Mouse (Mus musculus): ENCODE results near the gene Calcoco1. TPM values are rescaled to one million over a fixed set of nuclear protein-coding genes. Genes with fewer than 3 reads are reported as not detected.
A peak's percentile ranks its signal among the peaks of the same experiment; 100 is the strongest.
"Not testable (repeated sequence)": the region's sequence is repeated elsewhere in the genome, so short reads cannot be mapped to it uniquely, and the experiment has no call there.

The Calcoco1 gene
- polyA plus RNA-seq, 1 experiment from 2014 or later, result 26.0 TPM

DNA sequence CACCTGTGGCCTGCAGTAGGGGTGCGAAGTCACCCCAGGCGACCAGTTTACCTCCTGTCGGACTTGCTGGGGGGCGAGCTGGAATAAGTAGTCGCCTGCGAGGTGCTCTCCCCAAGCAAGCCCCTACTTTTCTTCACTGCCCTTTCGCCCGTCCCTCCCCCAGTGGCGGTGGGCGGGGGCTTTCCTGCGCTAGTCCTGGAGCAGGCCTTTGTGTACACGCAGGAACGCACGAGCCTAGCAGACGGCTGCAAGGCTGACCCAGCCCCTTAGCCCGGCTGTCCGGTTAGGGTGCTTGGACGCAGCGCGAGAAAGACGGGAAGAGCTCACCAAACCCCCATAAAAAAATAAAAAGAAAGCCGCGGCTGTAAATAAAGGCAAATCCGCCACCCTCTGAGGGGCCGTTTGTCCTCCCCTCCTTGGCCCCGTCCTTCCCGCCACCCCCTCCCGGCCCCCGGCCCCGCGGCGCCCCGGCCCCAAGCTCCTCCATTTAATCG is 50.2 kb downstream of the Calcoco1 start:
- whole genome bisulfite sequencing, result under 1% methylated on average over 34 of the region's 34 CpGs
- Histone ChIP-seq H3K27me3 (ENCODE audit: low read depth, poor library complexity, severe bottlenecking) (no peaks in the 10 kb centered on the region), H3K4me3 (peak overlapping the region; percentile 84), H3K4me1 (peaks cover 52% of the 10 kb centered on the region), H3K27ac (replicated peaks) (peak overlapping the region; percentile 100), H3K36me3 (peaks cover 27% of the 10 kb centered on the region), H3K9me3 (replicated peaks) (no peaks in the 10 kb centered on the region)
- DNase-seq (ENCODE audit: low spot score), result peak; percentile 91

DNA sequence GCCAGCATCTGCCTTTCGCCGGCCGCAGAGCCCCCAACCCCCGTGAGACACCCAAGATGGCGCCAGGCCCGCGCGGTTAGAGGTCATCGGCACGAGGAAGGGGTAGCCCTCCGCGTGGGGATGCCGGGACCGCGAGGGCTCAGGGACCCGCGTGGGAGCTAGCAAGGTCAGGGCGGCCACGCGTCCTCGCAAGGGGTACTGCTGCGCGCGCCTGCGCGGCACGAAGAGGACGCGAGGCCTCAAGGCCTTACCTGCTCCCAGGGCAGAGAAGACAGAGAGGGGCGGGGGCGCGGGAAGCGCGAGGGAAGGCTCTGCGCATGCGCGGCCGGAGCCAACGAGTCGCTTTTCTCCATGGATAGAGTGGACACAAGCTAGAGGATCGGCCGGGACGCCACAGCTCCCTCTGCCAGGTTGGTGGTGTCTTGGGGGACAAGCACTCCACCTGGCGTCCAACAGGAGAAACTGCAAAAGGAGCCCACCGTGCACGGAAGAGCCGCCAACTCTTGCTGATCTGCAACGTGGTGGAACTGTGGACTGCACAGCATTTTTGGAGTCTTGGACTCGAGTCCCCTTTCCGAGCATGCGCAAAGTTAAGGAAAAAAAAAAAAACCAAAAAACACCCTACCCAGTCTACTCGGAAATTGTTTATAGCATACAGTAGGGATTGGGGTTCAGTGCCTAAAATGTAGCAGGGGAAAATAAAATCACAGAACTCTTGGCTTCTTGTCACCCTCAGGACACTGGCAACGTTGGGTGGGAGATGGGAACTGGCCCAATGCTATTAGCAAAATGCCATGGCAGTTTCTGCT is 51.0 kb downstream of the Calcoco1 start:
- H3K4me3 ChIP-seq, result peak overlapping the region; percentile 84
- peak overlapping the region; percentile 100 for H3K27ac ChIP-seq (replicated peaks)
- peaks cover 35% of the 10 kb centered on the region for H3K36me3 ChIP-seq
- H3K9me3 ChIP-seq (replicated peaks), result no peaks in the 10 kb centered on the region
- DNase-seq (ENCODE audit: low spot score), result peak; percentile 99
- no peaks in the 10 kb centered on the region for H3K27me3 ChIP-seq (ENCODE audit: low read depth, poor library complexity, severe bottlenecking)
- WGBS, result under 1% methylated on average over 53 of the region's 53 CpGs
- peaks cover 52% of the 10 kb centered on the region for H3K4me1 ChIP-seq

GRCm38 (mm10) chr15:102670281-102670680 is 51.7 kb downstream of the Calcoco1 start:
- H3K4me1 ChIP-seq, result peaks cover 52% of the 10 kb centered on the region
- WGBS, result 15% methylated on average over 6 of the region's 6 CpGs

DNA sequence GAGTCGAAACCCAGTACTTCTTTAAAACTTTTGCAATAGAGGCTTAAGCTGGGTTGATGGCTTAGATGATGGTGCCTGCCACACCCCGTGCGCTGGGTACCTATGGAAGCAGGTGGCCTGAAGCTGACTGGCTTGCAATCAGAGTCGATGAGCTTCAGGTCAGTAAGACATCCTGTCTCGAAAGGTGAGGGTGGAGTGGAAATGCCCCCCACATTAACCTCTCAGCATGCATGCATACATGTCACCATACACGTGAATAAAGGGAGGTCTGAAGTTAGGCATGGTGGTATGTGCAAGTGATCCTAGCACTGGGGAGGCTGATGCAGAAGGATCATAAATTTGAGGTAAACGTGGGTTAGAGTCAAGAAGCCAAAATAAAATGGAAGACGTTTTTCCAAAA is 52.4 kb downstream of the Calcoco1 start:
- Histone ChIP-seq H3K4me1 (peaks cover 52% of the 10 kb centered on the region), H3K36me3 (peaks cover 48% of the 10 kb centered on the region), H3K27me3 (ENCODE audit: low read depth, poor library complexity, severe bottlenecking) (no peaks in the 10 kb centered on the region), H3K27ac (replicated peaks) (peak overlapping the region; percentile 100; the same call in 1 of the 2 replicates), H3K4me3 (peak overlapping the region; percentile 84), H3K9me3 (replicated peaks) (no peaks in the 10 kb centered on the region)
- 90% methylated on average over 8 of the region's 8 CpGs for WGBS
- DNase-seq (ENCODE audit: low spot score), result no peak

More at GRCm38 (mm10) chr15:102670281-102670680, 51.7 kb downstream of the Calcoco1 start:
- Histone ChIP-seq H3K36me3 (peaks cover 41% of the 10 kb centered on the region), H3K9me3 (replicated peaks) (no peaks in the 10 kb centered on the region), H3K27ac (replicated peaks) (peak overlapping the region; percentile 100), H3K27me3 (ENCODE audit: low read depth, poor library complexity, severe bottlenecking) (no peaks in the 10 kb centered on the region), H3K4me3 (peak overlapping the region; percentile 84)
- no peak for DNase-seq (ENCODE audit: low spot score)

DNA sequence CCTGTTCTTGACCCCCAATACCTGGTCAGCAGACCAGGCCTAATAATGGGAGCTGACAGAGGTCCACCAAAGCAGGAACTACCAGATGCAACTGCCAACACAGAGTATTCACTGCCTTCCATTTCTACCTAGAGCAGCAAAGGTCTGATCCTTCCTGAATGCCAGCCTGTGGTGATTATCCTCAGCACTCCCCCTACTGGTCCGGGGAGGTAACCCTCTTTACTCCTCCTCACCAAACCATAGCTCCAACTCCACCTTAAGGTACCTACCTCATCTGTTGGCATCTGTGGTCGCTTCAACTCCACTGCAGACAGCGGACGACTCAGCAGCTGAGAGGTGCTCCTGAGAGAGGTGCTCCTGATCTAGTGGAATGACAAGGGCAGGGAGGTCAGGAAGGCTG is 56.5 kb downstream of the Calcoco1 start:
- Histone ChIP-seq H3K36me3 (peaks cover 88% of the 10 kb centered on the region), H3K9me3 (replicated peaks) (no peaks in the 10 kb centered on the region), H3K4me3 (no peak overlapping the region), H3K4me1 (peaks cover 16% of the 10 kb centered on the region), H3K27ac (replicated peaks) (no peak overlapping the region), H3K27me3 (ENCODE audit: low read depth, poor library complexity, severe bottlenecking) (no peaks in the 10 kb centered on the region)
- WGBS, result 56% methylated on average over 4 of the region's 4 CpGs
- peak; percentile 43 for DNase-seq (ENCODE audit: low spot score)

DNA sequence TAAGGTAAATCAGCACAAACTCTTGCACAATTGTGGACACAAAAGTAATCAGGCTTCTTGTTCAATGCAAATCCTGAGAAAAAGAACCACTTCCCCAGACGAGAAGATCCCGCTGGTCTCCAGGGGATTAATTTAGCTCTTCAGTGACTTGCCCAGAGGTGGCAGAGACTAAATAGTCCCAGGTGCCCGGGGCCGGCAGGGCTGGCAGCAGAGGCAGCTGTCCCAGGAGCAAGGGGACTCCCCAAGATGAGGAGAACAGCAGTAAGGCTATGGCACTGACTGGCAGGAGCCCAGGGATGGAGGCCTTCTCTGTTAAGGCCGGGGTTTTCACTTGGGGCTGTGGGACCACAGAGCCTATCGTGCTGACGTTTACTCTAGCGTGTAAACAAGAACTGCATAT is 58.2 kb downstream of the Calcoco1 start:
- H3K9me3 ChIP-seq (replicated peaks), result no peaks in the 10 kb centered on the region
- H3K27me3 ChIP-seq (ENCODE audit: low read depth, poor library complexity, severe bottlenecking), result no peaks in the 10 kb centered on the region
- no peak overlapping the region for H3K4me3 ChIP-seq
- H3K36me3 ChIP-seq, result peaks cover 91% of the 10 kb centered on the region
- H3K4me1 ChIP-seq, result 0 out of 2 replicates have a peak, but pooled peaks cover under 1% of the 10 kb centered on the region
- no peak overlapping the region for H3K27ac ChIP-seq (replicated peaks)
- no peak for DNase-seq (ENCODE audit: low spot score)
- WGBS, result 94% methylated on average over 8 of the region's 8 CpGs

GRCm38 (mm10) chr15:102662601-102663000 is 59.4 kb downstream of the Calcoco1 start:
- 100% methylated on average over 1 of the region's 2 CpGs for WGBS
- DNase-seq (ENCODE audit: low spot score); H3K9me3 ChIP-seq (replicated peaks); H3K27ac ChIP-seq (replicated peaks); H3K27me3 ChIP-seq (ENCODE audit: low read depth, poor library complexity, severe bottlenecking); H3K4me3 ChIP-seq; H3K4me1 ChIP-seq: not testable (repeated sequence)
- H3K36me3 ChIP-seq, result peaks cover 80% of the 10 kb centered on the region

DNA sequence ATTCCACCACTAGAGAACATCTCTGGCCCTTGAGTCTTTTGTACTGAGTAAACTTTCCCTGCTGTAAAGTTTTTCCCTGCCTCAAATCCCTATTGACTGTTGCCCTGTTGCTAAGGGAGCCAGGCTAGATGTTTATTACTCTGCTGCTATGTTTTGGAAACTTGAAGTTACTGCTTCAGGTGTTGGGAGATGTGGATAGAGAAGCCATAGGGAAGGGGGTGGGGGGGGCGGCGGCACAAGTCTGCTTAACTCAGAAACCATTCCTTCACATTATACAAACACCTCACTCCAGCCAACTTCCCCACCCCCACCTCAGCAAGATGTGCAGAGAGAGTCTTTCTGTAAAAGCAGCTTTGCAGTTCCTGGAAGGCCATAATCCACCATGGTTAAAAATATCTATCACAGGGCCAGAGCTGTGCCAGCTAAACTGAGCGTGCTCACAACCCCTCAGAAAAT is 64.0 kb downstream of the Calcoco1 start:
- no peak for DNase-seq (ENCODE audit: low spot score)
- Histone ChIP-seq H3K27me3 (ENCODE audit: low read depth, poor library complexity, severe bottlenecking) (no peaks in the 10 kb centered on the region), H3K27ac (replicated peaks) (no peak overlapping the region), H3K9me3 (replicated peaks) (no peaks in the 10 kb centered on the region), H3K36me3 (peaks cover 34% of the 10 kb centered on the region), H3K4me1 (peaks cover 12% of the 10 kb centered on the region), H3K4me3 (no peak overlapping the region)
- 92% methylated on average over 3 of the region's 3 CpGs for whole genome bisulfite sequencing

MicroRNA genes within 50 kb of the gene (microRNA counts, 519-probe panel; counts per million panel counts)
- microRNA mmu-miR-688, result not detected

Small RNAs within 50 kb of the gene (microRNA-seq; reads per million reads assigned to microRNA genes)
- not detected for gene Mir688

Other genes starting within 250 kb of the Calcoco1 start
- 3.5 TPM in 1 of 2 replicates, not detected in the other for gene Gm10337, start 218.5 kb downstream of the Calcoco1 start, polyA plus RNA-seq (2016; fragmentation: Nextera tagmentation; extraction: Ambion mirVana)
- 23.4 and 31.8 TPM in 2 replicates for gene Map3k12, start 205.1 kb downstream of the Calcoco1 start, polyA plus RNA-seq (2016; fragmentation: Nextera tagmentation; extraction: Ambion mirVana)
- 133 and 143 TPM in 2 replicates for gene Tarbp2, start 204.0 kb downstream of the Calcoco1 start, polyA plus RNA-seq (2016; fragmentation: Nextera tagmentation; extraction: Ambion mirVana)
- 2.0 and 2.9 TPM in 2 replicates for gene Npff, start 197.2 kb downstream of the Calcoco1 start, polyA plus RNA-seq (2016; fragmentation: Nextera tagmentation; extraction: Ambion mirVana)
- gene Gm28047, start 97.1 kb downstream of the Calcoco1 start, polyA plus RNA-seq (2016; fragmentation: Nextera tagmentation; extraction: Ambion mirVana), result not detected in 2 replicates
- gene Atf7, start 96.7 kb downstream of the Calcoco1 start, polyA plus RNA-seq (2016; fragmentation: Nextera tagmentation; extraction: Ambion mirVana), result 14.9 and 21.8 TPM in 2 replicates
- gene Atp5g2, start 49.8 kb downstream of the Calcoco1 start, polyA plus RNA-seq (2016; fragmentation: Nextera tagmentation; extraction: Ambion mirVana), result 62.3 and 73.7 TPM in 2 replicates
- gene Hoxc13, start 198.9 kb upstream of the Calcoco1 start, polyA plus RNA-seq (2016; fragmentation: Nextera tagmentation; extraction: Ambion mirVana), result not detected in 2 replicates
- gene Hoxc12, start 214.6 kb upstream of the Calcoco1 start, polyA plus RNA-seq (2016; fragmentation: Nextera tagmentation; extraction: Ambion mirVana), result not detected in 2 replicates
- gene Hoxc11, start 232.2 kb upstream of the Calcoco1 start, polyA plus RNA-seq (2016; fragmentation: Nextera tagmentation; extraction: Ambion mirVana), result not detected in 2 replicates
- not detected in 2 replicates for gene Hoxc10, start 244.6 kb upstream of the Calcoco1 start, polyA plus RNA-seq (2016; fragmentation: Nextera tagmentation; extraction: Ambion mirVana)
- 0.04 and 0.06 TPM in 2 replicates for gene Hoxc5, start 245.3 kb upstream of the Calcoco1 start, polyA plus RNA-seq (2016; fragmentation: Nextera tagmentation; extraction: Ambion mirVana)

Data from midbrain, embryonic 10.5 days (tissue).